28 mouse cellular contexts compared by ENCODE assay signal in genomic region chr1:95065620-95066019, GRCm38 (mm10).
"Had no signal": no experiment of that assay in that cellular context is flagged by ENCODE, and none has a peak within 500 bp of the region (broad histone marks: within the 10 kb centered on the region; RNA-seq: fewer than 3 reads in every experiment).

No protein-coding gene starts in this region.

- H3K9me3 ChIP-seq: embryonic facial prominence, embryonic 10.5 days; embryonic facial prominence, embryonic 12.5 days; embryonic facial prominence, embryonic 13.5 days; embryonic facial prominence, embryonic 15.5 days; forebrain, embryonic 10.5 days; forebrain, embryonic 12.5 days; forebrain, embryonic 13.5 days; forebrain, embryonic 15.5 days had no signal

- H3K4me1 ChIP-seq: embryonic facial prominence, embryonic 10.5 days; embryonic facial prominence, embryonic 12.5 days; embryonic facial prominence, embryonic 13.5 days; embryonic facial prominence, embryonic 15.5 days; forebrain, embryonic 10.5 days; forebrain, embryonic 12.5 days; forebrain, embryonic 13.5 days; forebrain, embryonic 15.5 days had no signal

- H3K36me3 ChIP-seq: embryonic facial prominence, embryonic 10.5 days; embryonic facial prominence, embryonic 12.5 days; embryonic facial prominence, embryonic 13.5 days; embryonic facial prominence, embryonic 15.5 days; forebrain, embryonic 10.5 days; forebrain, embryonic 12.5 days; forebrain, embryonic 15.5 days had no signal

- H3K9ac ChIP-seq: embryonic facial prominence, embryonic 12.5 days; embryonic facial prominence, embryonic 13.5 days; embryonic facial prominence, embryonic 15.5 days; forebrain, embryonic 12.5 days; forebrain, embryonic 13.5 days; forebrain, embryonic 15.5 days; forebrain, postnatal 0 days had no signal

- H3K4me3 ChIP-seq: embryonic facial prominence, embryonic 10.5 days; embryonic facial prominence, embryonic 12.5 days; embryonic facial prominence, embryonic 13.5 days; embryonic facial prominence, embryonic 15.5 days; erythroblast, embryonic 14.5 days; forebrain, embryonic 10.5 days; forebrain, embryonic 12.5 days; forebrain, embryonic 13.5 days; forebrain, embryonic 15.5 days; gastrocnemius, adult 2 months; heart, adult 2 months had no signal

- ATAC-seq: forebrain, embryonic 13.5 days; forebrain, embryonic 14.5 days; forebrain, embryonic 15.5 days; forebrain, embryonic 16.5 days; forebrain, postnatal 0 days had no signal

- DNase-seq: cerebellum, adult 8-10 months; cerebellum, adult 9-10 months; cerebellum, adult 9-11 months; cerebellum, postnatal 10 days; cerebellum, postnatal 14 days; cerebellum, postnatal 25 days; cerebellum, postnatal 36 days; embryo, embryonic 11 days; forebrain, postnatal 0 days; gastrocnemius, adult 2 months; gastrocnemius, postnatal 10 days; gastrocnemius, postnatal 14 days; gastrocnemius, postnatal 25 days; gastrocnemius, postnatal 36 days; heart, adult 11 months; heart, adult 18-20 months; heart, adult 2 months had no signal

- H3K27me3 ChIP-seq: embryonic facial prominence, embryonic 12.5 days; embryonic facial prominence, embryonic 13.5 days; embryonic facial prominence, embryonic 15.5 days; forebrain, embryonic 12.5 days; forebrain, embryonic 13.5 days; forebrain, embryonic 15.5 days had no signal

- H3K27ac ChIP-seq: embryonic facial prominence, embryonic 10.5 days; embryonic facial prominence, embryonic 12.5 days; embryonic facial prominence, embryonic 13.5 days; embryonic facial prominence, embryonic 15.5 days; forebrain, embryonic 10.5 days; forebrain, embryonic 12.5 days; forebrain, embryonic 13.5 days; forebrain, embryonic 15.5 days; gastrocnemius, adult 2 months; heart, adult 2 months had no signal

- H3K4me2 ChIP-seq: embryonic facial prominence, embryonic 12.5 days; embryonic facial prominence, embryonic 13.5 days; embryonic facial prominence, embryonic 15.5 days; forebrain, embryonic 12.5 days; forebrain, embryonic 13.5 days; forebrain, embryonic 15.5 days had no signal
